Mouse (Mus musculus) stomach, postnatal 0 days (tissue): ENCODE results near the gene Hspa1l.
A peak's percentile ranks its signal among the peaks of the same experiment; 100 is the strongest.

Experiments used
- CTCF ChIP-seq: IDR thresholded peaks from 2 replicates; pipeline ENCODE4 v1.5.1; 2016; ENCODE audit warnings: antibody characterized with exemption, low read depth, mild to moderate bottlenecking, moderate library complexity
- EP300 ChIP-seq: optimal IDR thresholded peaks from 2 replicates; pipeline ENCODE3; 2016; ENCODE audit warnings: antibody characterized with exemption

GRCm38 (mm10) chr17:34922939-34923338 lies 49.6 kb upstream of the Hspa1l start:
- TF ChIP-seq CTCF = peak; percentile 56
- no peak for TF ChIP-seq EP300
